Mouse (Mus musculus): ENCODE data around the gene Nup54. TPM values are rescaled to one million over a fixed set of nuclear protein-coding genes. Genes with fewer than 3 reads are reported as not detected.
A peak's percentile ranks its signal among the peaks of the same experiment; 100 is the strongest.

Nup54 gene
- 31.2 and 33.7 TPM in 2 replicates for polyA plus RNA-seq (2015; fragmentation: Nextera tagmentation; extraction: Ambion mirVana)

DNA sequence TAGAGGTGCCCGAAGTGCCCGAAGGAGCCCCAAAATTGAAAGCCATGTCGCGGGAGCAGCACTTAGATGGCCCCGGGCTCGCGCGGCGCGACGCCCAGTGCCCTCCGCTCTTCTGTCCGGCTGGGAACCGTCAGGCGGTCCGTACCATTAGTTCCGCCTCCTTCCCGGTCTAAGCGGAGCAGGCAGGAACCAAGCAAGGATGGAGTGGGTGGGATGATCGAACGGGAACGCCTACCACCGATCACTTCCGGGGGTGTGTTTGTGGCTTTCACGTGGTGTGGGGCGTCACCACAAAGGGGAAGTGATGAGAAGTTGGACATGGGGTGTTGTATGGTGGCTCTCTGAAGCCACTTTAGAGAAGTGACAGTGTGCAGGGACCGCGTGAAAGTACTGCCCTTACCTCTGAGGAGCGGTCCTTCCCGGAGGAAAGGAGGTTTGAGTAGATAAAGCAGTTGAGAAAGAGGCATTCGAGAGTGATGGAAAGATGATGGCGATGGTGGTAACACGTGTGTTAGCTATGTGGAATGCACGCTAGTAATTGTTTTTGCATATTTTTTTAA lies at the start of gene Nup54:
Gene Nup54 (minus strand): TSS at position 195 of the 560 bp plus-strand sequence.
- Histone ChIP-seq H3K27ac (peak within 1 kb of the TSS; percentile 91), H3K4me3 (peak within 1 kb of the TSS; percentile 98), H3K27me3 (no peaks in the 10 kb centered on the region), H3K9ac (peak within 1 kb of the TSS; percentile 97), H3K4me2 (peak within 1 kb of the TSS; percentile 85), H3K9me3 (replicated peaks) (no peaks in the 10 kb centered on the region), H3K4me1 (replicated peaks) (peaks cover 15% of the 10 kb centered on the region), H3K36me3 (peaks cover 2% of the 10 kb centered on the region; the same call in 1 of the 2 replicates)
- under 1% methylated on average over 34 of the region's 34 CpGs for WGBS
- peak; percentile 99 for ATAC-seq (replicated peaks; ENCODE audit: insufficient number of reproducible peaks, insufficient read depth, low FRiP score, low read depth)

DNA sequence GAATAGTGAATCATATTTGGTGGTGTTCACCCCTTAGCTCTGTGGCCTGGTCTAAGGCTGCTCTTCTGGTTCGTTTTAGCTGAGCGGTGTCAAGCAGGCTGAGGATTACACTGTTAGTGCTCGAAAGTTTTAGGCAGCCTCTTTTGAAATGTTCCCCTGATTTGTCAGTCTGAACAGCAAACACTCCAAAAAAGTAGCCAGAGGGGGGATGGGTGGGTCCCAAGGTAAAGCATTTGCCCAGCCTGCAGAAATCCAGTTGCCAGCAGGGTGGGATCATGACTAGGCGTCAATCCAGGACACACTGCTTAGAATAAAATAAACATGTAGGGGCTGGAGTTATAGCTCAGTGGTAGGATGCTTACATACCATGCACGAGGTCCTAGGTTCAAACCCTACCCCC lies 37.8 kb upstream of the Nup54 start:
- no peak overlapping the region for H3K27ac ChIP-seq
- no peak overlapping the region for H3K4me3 ChIP-seq
- H3K36me3 ChIP-seq, result peaks cover 8% of the 10 kb centered on the region; the same call in 1 of the 2 replicates
- ATAC-seq (replicated peaks; ENCODE audit: insufficient number of reproducible peaks, insufficient read depth, low FRiP score, low read depth), result no peak
- H3K4me2 ChIP-seq, result no peak overlapping the region
- no peaks in the 10 kb centered on the region for H3K9me3 ChIP-seq (replicated peaks)
- WGBS, result 75% methylated on average over 5 of the region's 5 CpGs
- H3K4me1 ChIP-seq (replicated peaks), result peaks cover 27% of the 10 kb centered on the region
- H3K27me3 ChIP-seq, result no peaks in the 10 kb centered on the region
- H3K9ac ChIP-seq, result no peak overlapping the region

GRCm38 (mm10) chr5:92471531-92471930 lies 36.5 kb upstream of the Nup54 start:
- H3K4me1 ChIP-seq (replicated peaks), result peaks cover 37% of the 10 kb centered on the region
- no peak overlapping the region for H3K4me3 ChIP-seq
- ATAC-seq (replicated peaks; ENCODE audit: insufficient number of reproducible peaks, insufficient read depth, low FRiP score, low read depth), result no peak
- no peak overlapping the region for H3K27ac ChIP-seq
- no peaks in the 10 kb centered on the region for H3K27me3 ChIP-seq
- H3K9ac ChIP-seq, result no peak overlapping the region
- no peak overlapping the region for H3K4me2 ChIP-seq
- H3K9me3 ChIP-seq (replicated peaks), result no peaks in the 10 kb centered on the region
- H3K36me3 ChIP-seq, result peaks cover 8% of the 10 kb centered on the region; the same call in 1 of the 2 replicates
- 90% methylated on average over 4 of the region's 4 CpGs for WGBS

- H3K27me3 ChIP-seq, result no peaks in the 10 kb centered on the region
- WGBS, result 56% methylated on average over 18 of the region's 18 CpGs
- no peaks in the 10 kb centered on the region for H3K9me3 ChIP-seq (replicated peaks)
- no peak overlapping the region; the same call in 1 of the 2 replicates for H3K4me2 ChIP-seq
- H3K4me1 ChIP-seq (replicated peaks), result peaks cover 37% of the 10 kb centered on the region
- peak overlapping the region; percentile 67 for H3K27ac ChIP-seq
- 0 out of 2 replicates have a peak, but pooled peaks cover 3% of the 10 kb centered on the region for H3K36me3 ChIP-seq
- peak; percentile 76 for ATAC-seq (replicated peaks; ENCODE audit: insufficient number of reproducible peaks, insufficient read depth, low FRiP score, low read depth)
- H3K4me3 ChIP-seq, result no peak overlapping the region
- H3K9ac ChIP-seq, result no peak overlapping the region
Observed at GRCm38 (mm10) chr5:92469201-92470130, 34.4 kb upstream of the Nup54 start.

DNA sequence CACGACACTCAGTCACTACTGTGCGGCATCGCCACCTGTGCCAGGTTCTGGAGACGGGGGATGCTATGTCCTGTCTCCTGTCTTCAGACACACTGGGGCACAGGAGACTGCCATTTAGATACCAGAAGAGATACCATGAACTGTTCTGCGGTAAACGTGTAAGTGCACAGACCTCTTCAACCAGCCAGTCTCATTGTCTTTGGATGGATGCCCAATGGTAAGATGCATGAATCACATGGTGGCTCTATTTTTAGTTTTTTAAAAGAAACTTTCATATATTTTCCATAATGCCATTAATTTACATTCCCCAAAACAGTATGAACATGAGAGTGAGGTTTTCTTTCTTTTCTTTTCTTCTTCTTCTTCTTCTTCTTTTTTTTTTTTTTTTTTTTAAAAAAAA lies 33.2 kb upstream of the Nup54 start:
- 48% methylated on average over 6 of the region's 6 CpGs for WGBS
- H3K27ac ChIP-seq, result peak overlapping the region; percentile 24; the same call in 1 of the 2 replicates

GRCm38 (mm10) chr5:92467102-92467766 lies 32.2 kb upstream of the Nup54 start:
- 0 out of 2 replicates have a peak, but pooled peaks cover 3% of the 10 kb centered on the region for H3K36me3 ChIP-seq
- no peaks in the 10 kb centered on the region for H3K27me3 ChIP-seq
- H3K4me1 ChIP-seq (replicated peaks), result peaks cover 33% of the 10 kb centered on the region
- H3K27ac ChIP-seq, result peak overlapping the region; percentile 47; the same call in 1 of the 2 replicates
- 63% methylated on average over 8 of the region's 8 CpGs for WGBS
- no peaks in the 10 kb centered on the region for H3K9me3 ChIP-seq (replicated peaks)
- no peak overlapping the region for H3K4me2 ChIP-seq
- ATAC-seq (replicated peaks; ENCODE audit: insufficient number of reproducible peaks, insufficient read depth, low FRiP score, low read depth), result no peak
- H3K4me3 ChIP-seq, result no peak overlapping the region
- no peak overlapping the region for H3K9ac ChIP-seq

More for the DNA sequence above, 33.2 kb upstream of the Nup54 start:
- Histone ChIP-seq H3K36me3 (0 out of 2 replicates have a peak, but pooled peaks cover 3% of the 10 kb centered on the region), H3K27me3 (no peaks in the 10 kb centered on the region), H3K4me1 (replicated peaks) (peaks cover 33% of the 10 kb centered on the region), H3K4me2 (no peak overlapping the region), H3K4me3 (no peak overlapping the region), H3K9ac (no peak overlapping the region), H3K9me3 (replicated peaks) (no peaks in the 10 kb centered on the region)
- no peak for ATAC-seq (replicated peaks; ENCODE audit: insufficient number of reproducible peaks, insufficient read depth, low FRiP score, low read depth)

DNA sequence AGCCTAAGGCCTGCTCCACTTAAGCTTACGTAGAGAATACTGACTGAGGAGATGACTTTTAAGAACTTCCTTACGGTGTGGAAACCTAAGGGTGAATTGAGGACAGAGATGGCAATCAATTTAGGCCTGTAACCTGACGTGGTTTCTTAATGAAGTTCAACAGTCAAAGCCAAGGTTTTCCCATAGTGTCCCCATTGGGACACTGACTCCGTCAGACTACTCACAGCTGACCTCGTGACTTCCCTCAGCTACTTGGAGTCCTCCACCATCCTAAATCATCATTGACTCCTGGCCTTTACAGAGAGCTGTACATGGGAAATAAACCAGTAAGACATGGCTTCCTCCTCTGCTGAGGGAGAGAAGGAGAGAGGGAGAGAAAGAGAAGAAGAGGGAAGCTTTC lies 30.5 kb upstream of the Nup54 start:
- H3K27ac ChIP-seq, result no peak overlapping the region
- ATAC-seq (replicated peaks; ENCODE audit: insufficient number of reproducible peaks, insufficient read depth, low FRiP score, low read depth), result no peak
- H3K4me3 ChIP-seq, result no peak overlapping the region
- peaks cover 4% of the 10 kb centered on the region; the same call in 1 of the 2 replicates for H3K36me3 ChIP-seq
- no peak overlapping the region for H3K4me2 ChIP-seq
- no peak overlapping the region for H3K9ac ChIP-seq
- peaks cover 33% of the 10 kb centered on the region for H3K4me1 ChIP-seq (replicated peaks)
- no peaks in the 10 kb centered on the region for H3K27me3 ChIP-seq
- H3K9me3 ChIP-seq (replicated peaks), result no peaks in the 10 kb centered on the region
- WGBS, result 79% methylated on average over 5 of the region's 5 CpGs

DNA sequence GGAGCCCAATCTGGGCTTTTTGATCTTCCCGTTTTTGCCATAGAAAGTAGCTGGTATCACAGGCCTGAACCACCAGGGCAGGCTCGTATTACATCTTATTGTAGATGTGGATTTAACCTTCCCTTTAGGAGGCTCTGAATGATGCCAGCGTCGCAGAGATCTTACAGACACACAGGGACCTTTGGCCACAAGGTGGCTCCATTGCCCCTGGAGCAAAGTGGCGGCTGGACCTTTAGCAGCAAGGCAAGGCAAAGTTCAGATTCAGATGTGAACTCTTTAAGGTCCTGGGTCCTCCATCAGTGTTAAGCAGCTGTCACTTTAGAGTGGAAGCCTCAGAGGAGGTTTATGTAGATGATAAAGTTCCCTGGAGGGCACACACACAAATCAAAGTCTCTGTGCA lies 26.3 kb upstream of the Nup54 start:
- no peak for ATAC-seq (replicated peaks; ENCODE audit: insufficient number of reproducible peaks, insufficient read depth, low FRiP score, low read depth)

DNA sequence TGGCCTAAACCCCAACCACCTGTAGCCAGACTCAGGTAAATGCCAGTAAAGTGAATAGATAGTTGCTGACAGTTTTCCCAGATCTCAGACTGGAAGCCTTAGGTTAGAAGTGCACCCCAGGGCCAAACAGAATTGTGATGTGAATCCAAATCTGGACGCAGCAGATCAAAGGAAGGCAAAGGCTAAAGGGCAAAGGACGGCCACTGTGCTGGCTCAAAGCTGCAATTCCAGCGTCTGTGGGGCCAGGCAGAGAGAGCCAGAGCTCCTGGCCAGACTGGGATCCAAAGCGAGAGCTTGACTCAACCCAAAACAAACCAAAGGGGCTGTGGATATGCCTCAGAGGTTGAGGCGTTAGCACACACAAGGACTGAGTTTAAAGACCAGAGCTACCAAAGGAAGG lies 23.7 kb upstream of the Nup54 start:
- WGBS, result 63% methylated on average over 5 of the region's 5 CpGs
- H3K27me3 ChIP-seq, result no peaks in the 10 kb centered on the region
- H3K36me3 ChIP-seq, result peaks cover 23% of the 10 kb centered on the region; the same call in 1 of the 2 replicates
- H3K9ac ChIP-seq, result no peak overlapping the region
- H3K4me3 ChIP-seq, result no peak overlapping the region
- H3K27ac ChIP-seq, result no peak overlapping the region
- no peak for ATAC-seq (replicated peaks; ENCODE audit: insufficient number of reproducible peaks, insufficient read depth, low FRiP score, low read depth)
- peaks cover 16% of the 10 kb centered on the region for H3K4me1 ChIP-seq (replicated peaks)
- no peak overlapping the region for H3K4me2 ChIP-seq
- no peaks in the 10 kb centered on the region for H3K9me3 ChIP-seq (replicated peaks)

More for the DNA sequence above, 26.3 kb upstream of the Nup54 start:
- no peaks in the 10 kb centered on the region for H3K9me3 ChIP-seq (replicated peaks)
- 17% methylated on average over 5 of the region's 5 CpGs for WGBS
- H3K36me3 ChIP-seq, result peaks cover 15% of the 10 kb centered on the region; the same call in 1 of the 2 replicates
- no peak overlapping the region for H3K4me3 ChIP-seq
- no peak overlapping the region for H3K9ac ChIP-seq
- H3K27ac ChIP-seq, result no peak overlapping the region
- no peaks in the 10 kb centered on the region for H3K27me3 ChIP-seq
- H3K4me2 ChIP-seq, result no peak overlapping the region
- peaks cover 5% of the 10 kb centered on the region; the same call in 1 of the 2 replicates for H3K4me1 ChIP-seq (replicated peaks)

- H3K36me3 ChIP-seq, result peaks cover 30% of the 10 kb centered on the region; the same call in 1 of the 2 replicates
- no peak overlapping the region for H3K9ac ChIP-seq
Observed at GRCm38 (mm10) chr5:92457410-92457809, 22.4 kb upstream of the Nup54 start.

GRCm38 (mm10) chr5:92452876-92453275 lies 17.9 kb upstream of the Nup54 start:
- H3K4me1 ChIP-seq (replicated peaks), result peaks cover 19% of the 10 kb centered on the region
- no peak overlapping the region for H3K4me3 ChIP-seq
- ATAC-seq (replicated peaks; ENCODE audit: insufficient number of reproducible peaks, insufficient read depth, low FRiP score, low read depth), result no peak
- no peak overlapping the region for H3K27ac ChIP-seq
- H3K9me3 ChIP-seq (replicated peaks), result no peaks in the 10 kb centered on the region
- no peaks in the 10 kb centered on the region for H3K27me3 ChIP-seq
- H3K4me2 ChIP-seq, result no peak overlapping the region
- 90% methylated on average over 5 of the region's 5 CpGs for WGBS
- H3K36me3 ChIP-seq, result peaks cover 49% of the 10 kb centered on the region
- H3K9ac ChIP-seq, result no peak overlapping the region

More at GRCm38 (mm10) chr5:92457410-92457809, 22.4 kb upstream of the Nup54 start:
- Histone ChIP-seq H3K4me1 (replicated peaks) (peaks cover 16% of the 10 kb centered on the region), H3K4me2 (no peak overlapping the region), H3K9me3 (replicated peaks) (no peaks in the 10 kb centered on the region), H3K27ac (no peak overlapping the region), H3K27me3 (no peaks in the 10 kb centered on the region), H3K4me3 (no peak overlapping the region)
- no peak for ATAC-seq (replicated peaks; ENCODE audit: insufficient number of reproducible peaks, insufficient read depth, low FRiP score, low read depth)
- WGBS, result 70% methylated on average over 2 of the region's 2 CpGs
